Mouse (Mus musculus) thymus, adult 2 months (tissue): ENCODE measurements around the gene Zfp113.

Source experiments
- CTCF ChIP-seq: fragments of 200-500 bp; IDR thresholded peaks from 2 replicates; pipeline ENCODE4 v1.5.1; 2012; ENCODE audit warnings: mild to moderate bottlenecking, control low read depth, low read length, moderate library complexity, borderline replicate concordance; ENCODE audit not compliant: control insufficient read depth, poor library complexity, insufficient read depth; ENCODE audit errors: extremely low read depth
- POLR2A ChIP-seq: fragments of 200-500 bp; IDR thresholded peaks from 2 replicates; pipeline ENCODE4 v1.6.1; 2012; ENCODE audit warnings: mild to moderate bottlenecking, low read length, control low read depth, moderate library complexity; ENCODE audit not compliant: control insufficient read depth, poor library complexity, insufficient read depth; ENCODE audit errors: extremely low read depth

DNA sequence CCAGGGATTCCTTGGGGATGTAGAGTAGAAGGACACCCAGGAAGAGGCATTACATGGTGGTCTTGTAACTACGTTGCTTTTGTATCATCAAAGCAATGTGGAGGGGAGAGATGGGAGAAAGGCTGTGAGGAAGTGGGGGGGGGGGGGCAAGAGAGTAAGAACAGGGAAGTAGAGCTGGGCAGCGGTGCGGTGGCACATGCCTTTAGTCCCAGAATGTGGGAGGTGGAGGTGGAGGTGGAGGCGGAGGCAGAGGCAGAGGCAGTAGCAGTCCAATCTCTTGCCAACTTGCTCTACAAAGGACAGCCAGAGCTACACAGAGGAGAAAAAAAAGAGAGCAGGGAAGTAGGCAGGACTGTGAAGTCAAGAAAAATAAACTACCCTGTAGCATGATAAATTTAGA lies 17.0 kb downstream of the Zfp113 start:
- no peak for TF ChIP-seq POLR2A
- no peak for TF ChIP-seq CTCF
